Mouse (Mus musculus): ENCODE measurements at regions not wholly inside any gene's neighbourhood (a gene's known extent, or its start where the extent isn't known, plus 50 kb on each side); places are given as distances from the start of the nearest gene placed in this dataset.

DNA sequence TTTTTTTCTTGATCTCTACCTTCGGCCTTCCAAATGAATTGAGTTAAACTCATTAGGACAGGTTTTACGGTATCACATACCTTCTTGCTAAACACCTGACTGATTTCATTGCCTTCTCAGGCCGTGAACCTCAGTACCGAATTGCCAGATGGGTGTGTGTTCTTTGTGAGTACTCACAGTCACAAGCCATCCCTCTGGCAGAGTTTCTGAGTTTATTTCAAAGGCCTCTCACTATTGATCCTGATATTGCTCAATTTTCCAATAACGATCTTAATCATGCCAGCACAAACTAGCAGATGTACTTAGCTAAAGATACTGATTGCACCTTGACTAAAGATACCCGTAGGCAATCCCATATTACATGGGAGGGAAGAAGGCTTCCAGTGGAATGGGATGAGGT lies 178.4 kb upstream of the Egln3 start:
- DNase-seq: no peak

DNA sequence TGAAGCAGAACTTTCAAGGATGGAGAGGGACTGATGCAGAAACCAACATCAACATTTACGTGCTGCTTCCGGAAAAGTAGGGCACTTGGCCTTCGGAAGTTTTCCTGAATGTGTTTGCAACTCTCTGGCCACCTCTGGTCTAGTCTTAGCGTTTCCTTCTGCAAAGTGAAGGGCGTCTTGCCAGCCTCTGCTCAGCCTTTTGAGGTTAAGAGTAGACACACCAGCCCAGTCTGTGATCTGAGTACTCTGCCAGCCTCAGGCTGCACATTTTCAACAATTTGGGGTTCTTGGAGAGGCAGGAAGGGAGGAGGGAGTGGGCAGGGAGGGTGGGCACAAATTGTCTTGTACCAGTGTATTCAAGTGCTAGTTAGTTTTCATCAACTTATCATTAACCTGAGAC lies 176.7 kb upstream of the Egln3 start:
- no peak for DNase-seq

DNA sequence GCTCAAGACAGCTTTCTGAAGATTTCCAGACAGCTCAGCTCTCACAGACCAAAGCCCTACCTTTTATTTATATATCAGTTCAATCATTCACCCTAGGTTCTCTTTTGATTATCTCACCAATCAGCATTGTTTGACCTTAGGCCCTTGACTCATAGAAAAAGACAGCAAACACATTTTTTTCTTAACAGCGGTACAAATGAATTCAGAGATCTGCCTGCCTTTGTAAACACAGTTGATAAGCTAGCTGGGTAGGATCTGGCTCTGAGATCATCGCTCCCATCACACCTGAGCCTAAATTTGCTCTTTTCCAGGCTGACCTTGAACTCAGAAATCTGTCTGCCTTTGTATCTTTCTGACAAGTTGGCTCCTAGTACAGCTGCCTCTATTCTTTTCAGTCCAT lies 174.9 kb upstream of the Egln3 start:
- no peak for DNase-seq

DNA sequence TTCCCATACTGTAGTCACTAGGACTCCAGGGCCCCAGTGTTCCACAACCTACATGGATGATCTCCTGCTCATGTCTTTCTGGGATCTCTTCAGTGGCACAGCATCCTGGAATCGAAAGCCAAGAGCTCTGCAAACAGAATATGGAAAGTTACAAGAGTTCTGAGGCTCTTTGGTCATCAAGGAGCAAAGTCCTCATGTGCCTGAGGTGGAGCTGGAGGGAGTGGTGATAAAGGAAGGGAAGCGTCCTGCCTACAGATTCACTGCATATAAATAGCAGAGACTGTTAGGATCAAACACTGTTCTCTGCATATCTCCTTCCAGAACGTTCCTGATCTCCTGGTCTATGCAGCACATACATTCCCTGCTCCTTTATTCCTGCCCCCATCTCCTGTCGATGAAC lies 170.4 kb upstream of the Egln3 start:
- no peak for DNase-seq

DNA sequence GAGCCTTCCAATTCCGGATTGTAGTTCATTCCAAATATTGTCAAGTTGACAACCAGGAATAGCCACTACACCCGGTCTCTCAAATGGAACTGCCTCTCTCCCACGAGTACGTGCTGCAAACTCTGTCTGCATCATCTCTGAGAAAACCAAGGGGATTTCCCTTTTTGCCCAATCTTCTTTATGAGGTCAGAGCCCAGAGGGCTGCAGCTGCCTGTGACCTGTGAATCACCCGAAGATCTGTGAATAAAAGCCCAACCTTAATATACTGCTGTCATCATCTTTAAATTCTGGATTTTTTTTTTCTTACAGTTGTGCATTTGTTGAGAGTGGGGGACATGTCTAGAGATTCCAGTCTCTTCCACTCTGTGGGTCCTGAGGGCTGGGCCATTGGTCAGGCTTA lies 165.6 kb upstream of the Egln3 start:
- no peak for DNase-seq

DNA sequence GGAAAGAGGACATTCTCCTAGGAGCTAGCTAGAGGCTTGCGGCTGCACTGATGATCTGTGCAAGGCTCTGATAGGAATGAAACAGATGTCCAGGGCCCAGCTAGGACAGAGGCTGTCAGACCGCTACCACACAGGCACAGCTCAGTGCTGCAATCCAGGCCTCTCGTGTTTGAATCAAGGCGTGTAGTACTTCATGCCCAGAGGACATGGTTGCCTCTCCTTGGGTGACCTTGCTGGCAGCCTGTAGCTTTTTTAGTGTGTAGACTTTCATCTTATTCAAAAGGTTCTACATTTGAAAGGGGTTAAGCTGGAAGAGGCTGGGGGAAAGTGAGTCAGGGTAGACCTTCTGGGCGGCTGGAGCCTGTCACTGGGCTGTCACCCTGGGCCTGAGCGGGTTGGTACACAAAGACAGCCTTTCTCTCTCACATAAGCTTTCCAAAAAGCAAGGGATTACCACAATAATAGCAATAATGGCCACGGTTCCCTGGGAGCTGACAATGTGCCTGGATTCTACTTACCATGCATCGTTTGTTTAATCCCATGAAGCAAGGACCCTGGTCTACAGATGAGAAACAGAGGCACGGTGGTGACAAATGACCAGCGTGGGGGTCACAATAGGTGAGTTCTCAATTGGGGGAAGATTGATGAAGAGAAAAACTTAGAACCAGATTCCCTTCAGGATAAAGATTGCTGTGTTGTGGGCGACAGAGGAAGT lies 160.9 kb upstream of the Egln3 start:
- DNase-seq: peak; percentile 16

DNA sequence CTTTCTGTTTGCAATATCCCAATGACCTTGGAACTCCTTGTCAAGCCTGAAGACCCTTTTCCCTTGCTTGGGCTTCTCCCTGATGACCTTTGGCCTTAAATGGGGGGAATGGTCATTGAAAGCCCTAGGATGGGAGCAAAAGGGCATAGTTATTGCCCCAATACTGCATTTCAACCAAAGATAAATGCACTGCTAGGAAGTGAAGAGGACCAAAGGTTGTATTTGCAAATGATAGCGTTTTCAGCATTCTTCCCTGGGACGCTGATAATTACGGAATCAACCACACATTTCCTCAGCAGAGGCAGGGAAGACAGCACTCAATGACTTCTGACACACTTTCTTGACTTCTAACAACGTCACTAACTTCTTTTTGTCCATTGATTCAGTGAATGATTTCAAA lies 158.1 kb upstream of the Egln3 start:
- DNase-seq: no peak

DNA sequence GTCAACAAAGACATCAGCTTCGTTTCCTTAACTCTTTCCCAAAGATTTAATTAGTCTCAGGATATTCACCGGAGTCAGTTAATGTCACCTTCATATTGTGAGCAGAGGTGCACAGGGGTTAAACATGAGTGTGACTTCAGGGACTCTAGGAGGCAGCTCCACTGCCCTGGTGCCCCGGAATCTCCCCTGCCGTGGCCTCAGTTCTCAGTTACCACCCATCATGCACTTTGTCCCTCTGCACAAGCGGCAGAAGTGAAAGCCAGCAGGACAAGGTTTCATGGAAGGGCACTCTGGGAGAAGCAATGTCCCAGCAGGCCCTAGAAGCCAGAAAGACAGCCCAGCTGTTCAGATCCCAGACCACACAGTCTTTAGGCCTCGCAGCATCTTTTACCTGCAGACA lies 150.5 kb upstream of the Egln3 start:
- DNase-seq: peak; percentile 37

DNA sequence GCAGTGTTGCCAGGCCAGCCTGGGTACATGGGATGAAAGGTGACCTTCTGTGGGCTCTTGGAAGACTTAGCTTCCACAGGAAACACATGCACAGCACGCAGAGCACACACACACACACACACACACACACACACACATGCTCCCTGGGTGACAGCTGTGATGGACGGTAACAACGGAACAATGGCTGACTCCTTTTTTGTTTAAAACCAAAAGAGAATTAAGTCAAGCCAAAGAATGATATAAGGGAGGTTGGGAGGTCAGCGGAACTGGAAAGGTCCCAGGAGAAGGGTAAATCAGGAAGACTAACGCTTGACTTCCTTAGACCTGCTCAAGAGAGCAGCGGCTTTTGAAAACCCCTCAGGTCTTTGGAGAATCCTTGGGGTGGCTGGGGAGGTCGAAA lies 150.0 kb upstream of the Egln3 start:
- DNase-seq: peak; percentile 41

DNA sequence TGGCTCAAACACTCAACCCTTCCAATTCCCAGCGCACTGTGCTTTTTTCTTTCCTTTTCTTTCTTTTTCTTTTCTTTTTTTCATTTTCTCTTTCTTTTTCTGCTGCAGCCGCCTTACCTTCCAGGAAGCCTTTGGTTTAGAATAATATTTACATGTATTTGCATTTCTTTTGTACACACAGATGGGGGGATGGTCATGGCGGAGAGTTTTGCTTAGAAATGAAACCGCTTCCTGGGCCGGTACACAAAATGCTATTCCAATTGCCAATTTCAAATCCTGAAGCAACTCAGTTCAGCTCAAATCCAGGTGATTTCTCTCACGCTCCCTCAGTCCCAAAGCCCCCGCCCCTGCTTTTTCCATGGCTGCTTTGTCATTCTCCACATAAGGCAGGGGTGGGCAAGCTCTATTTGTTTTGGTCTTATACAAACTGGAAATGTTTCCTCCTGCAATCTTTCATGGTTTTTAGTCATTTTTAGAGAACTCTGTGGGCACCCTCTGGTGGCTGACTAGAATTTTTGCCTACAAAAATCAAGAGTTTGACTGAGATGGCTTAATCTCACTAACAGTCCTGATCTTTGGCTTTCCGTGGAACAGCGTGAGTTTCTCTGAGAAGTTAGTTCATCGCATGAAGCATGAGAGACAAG lies 149.4 kb upstream of the Egln3 start:
- DNase-seq: peak; percentile 36

DNA sequence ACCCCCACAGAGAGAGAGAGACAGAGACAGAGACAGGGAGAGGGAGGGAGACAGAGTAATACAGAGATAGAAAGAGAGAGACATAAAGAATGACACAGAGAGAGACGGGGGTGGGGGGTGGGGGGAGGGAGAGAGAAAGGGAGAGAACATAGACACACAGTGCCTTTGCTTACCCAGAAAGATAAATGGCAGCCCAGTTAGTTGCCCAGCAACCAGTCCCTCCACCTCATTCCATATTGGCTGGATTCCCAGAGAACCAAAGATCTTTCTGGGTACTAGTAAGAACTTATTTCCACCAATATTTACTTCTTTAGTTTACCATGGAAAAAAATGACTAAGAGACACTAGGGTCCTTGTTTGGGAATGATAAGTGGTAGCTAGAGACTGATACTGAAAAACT lies 146.6 kb upstream of the Egln3 start:
- no peak for DNase-seq

DNA sequence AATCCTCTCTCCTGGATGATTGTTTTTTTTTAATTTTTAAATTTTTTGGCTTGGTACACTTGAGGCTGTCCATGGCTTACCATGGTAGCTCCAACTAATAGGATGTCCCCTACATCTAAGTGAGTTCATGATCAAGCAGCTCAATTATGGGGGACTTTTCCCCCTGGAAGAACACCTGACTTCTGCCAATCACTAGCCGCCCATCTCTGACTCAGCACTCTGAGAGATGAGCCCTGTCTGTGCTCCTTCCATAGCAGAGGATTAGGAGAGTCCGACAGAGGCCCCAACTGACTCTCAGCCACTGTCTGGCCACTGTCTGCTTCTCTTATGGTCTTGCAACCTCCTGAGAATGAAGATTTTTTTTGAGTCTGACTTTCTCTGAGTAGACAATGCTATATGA lies 145.7 kb upstream of the Egln3 start:
- DNase-seq: no peak

DNA sequence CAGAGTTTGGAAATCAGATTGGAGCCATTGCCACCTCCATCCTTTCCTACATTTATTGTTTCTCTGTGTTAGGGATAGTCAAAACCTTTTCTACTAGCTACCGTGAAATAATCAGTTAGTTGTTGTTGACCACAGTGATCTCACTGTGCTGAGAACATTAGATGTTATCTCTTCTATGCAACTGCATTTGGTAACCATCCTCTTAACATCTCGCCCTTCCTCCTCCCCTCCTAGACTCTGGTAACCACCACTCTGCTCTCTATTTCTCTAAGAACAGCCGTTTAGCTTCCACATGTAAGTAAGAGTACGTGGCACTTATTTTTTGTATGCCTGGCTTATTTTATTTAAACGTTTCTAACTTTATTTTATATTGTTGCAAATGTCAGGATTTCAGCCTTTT lies 139.8 kb upstream of the Egln3 start:
- no peak for DNase-seq

DNA sequence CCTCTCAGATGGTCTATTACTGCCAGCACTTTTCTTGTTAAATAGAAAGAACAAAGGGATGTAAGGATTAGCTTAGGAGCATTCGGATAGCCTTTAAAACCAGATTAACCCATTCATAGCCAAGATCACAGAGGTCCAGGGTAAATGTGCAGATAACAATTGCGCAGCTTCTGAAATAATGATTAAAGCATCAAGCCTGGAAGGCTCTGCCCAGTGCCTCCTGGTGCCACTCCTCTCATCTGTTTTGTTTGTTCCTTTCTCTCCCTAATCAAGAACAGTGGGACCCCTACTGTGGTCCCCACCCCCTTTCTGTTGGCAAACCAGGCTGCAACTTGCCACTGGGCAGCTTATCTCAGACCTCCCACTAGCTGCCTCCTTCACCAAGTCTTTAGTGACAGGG lies 131.8 kb upstream of the Egln3 start:
- no peak for DNase-seq

DNA sequence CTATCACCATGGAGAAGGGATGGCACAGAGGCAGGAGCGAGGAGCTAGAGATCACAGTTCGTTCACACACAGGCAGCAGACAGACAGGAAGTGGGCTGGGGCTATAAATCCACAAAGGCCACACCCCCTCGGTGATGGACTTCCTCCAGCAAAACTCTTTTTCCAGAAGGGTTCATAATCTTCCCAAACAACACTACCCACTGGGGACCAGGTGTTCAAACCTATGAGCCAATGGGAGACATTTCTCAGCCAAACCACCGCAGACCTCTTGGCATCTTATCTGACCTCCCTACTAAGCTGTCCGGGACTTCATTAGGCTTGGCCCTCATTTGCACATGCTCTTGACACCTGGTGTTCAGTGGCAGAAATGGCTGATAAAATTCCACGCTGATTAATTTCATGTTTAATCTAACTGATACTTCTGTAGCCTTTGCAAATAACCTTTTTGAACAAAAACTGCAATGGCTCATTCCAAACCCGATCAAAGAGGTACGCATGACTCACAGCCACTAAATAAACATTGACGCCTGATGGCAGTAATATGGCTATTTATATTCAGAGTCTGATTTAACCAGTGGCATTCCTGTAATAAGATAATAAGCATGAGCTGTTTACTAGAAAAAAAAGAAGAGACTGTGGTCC lies 131.0 kb upstream of the Egln3 start:
- peak; percentile 26 for DNase-seq

DNA sequence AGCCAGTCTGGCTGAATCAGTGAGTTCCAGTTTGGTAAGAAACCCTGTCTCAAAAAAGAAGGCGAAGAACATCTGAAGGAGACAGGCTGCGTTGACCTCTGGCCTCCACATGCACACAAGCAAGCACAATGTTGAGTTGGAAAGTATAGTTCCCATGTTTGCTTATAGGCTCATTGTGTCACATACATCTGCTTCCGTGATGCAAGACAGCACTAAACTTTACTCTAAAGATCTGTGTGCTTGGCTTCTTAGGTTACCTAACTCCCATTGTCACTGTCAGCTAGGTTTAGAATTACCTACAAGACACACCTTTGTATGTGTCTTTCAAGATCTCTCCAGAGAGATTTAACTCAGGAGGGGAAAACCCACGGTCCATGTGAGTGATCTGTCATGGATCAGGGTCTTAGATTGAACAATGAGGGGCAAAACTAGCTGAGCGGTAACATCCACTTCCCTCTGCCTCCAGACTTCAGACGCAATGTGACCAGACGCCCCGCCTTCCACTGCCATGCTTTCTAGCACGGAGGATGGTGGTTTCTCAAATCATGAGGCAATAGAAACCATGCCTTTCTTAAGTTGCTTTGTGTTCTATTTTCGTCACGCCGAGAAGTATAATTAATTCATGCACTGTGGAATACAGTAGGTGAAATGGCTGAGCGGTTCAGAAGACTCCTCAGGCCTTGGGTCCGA lies 130.1 kb upstream of the Egln3 start:
- DNase-seq: no peak

DNA sequence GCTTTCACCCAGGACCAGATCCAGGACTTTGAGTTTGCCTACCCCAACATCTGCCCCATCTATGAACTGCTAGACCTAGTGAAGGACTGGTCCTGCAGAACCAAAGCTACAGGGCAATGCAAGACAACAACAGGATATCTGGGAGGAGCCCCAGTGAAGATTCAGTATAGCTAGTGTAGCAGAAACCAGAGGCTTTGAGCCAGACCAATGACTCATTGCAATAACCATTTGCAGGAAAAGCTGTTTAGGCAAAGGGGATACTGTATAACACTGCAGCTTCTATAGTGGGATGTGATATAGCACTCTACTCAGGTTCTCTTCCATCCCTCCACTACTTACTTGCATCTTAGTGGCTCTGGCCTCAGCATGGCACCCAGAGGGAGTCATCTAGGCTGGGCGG lies 123.8 kb upstream of the Egln3 start:
- DNase-seq: no peak

DNA sequence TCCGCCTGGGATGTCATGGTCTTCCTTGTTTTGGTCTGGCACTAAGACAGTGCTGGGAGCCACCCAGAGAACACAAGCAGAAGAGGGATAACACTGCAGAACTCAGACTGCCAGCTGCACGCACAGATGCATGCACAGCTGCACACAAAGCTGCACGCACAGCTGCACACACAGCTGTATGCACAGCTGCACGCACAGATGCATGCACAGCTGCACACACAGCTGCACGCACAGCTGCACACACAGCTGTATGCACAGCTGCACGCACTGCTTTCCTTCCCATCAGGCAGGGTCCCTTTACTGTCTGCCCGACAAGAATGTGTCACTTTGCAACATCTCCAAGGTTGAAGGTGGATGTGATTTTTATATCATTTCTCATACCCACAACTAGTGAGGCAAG lies 122.9 kb upstream of the Egln3 start:
- no peak for DNase-seq

DNA sequence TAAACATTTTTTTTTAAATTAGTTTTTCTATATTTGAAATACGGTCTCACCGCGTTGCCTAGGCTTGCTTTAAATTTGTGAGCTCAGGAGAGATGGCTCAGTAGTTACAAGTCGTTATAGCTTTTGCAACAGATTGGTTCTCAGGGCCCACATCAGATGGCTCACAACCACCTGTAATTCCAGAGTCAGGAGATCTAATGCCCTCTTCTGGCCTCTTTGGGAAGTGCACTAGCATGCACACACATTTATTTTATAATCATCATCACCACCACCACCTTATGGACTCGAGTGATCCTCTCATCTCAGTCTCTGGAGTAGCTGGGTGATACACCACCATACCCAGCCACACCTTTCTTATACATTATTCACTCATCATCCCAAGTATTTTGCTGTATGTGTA lies 116.9 kb upstream of the Egln3 start:
- no peak for DNase-seq

DNA sequence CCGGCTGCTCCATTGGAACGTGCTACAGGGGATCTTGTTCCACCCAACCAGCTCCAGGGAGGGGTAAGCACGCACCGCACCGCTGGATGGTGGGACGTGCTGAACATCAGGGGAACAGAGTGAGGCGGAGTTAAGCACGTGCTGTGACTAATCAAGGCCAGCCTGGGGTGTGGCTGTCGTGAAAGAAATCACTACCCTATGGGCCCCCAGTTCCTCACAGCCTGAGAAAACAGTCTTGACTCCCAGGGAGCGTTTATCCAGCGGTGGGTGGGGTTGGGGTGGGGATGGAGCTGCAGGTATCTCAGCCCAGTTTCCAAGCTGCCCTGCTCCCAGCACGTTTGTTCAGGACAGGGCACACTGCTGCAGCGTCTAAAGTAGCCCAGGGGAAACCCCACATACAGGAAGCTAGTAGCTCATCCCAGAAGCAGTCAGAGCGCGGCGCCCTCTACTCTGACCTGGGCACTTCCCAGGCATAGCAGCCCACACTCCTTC lies 113.4 kb upstream of the Egln3 start:
- DNase-seq: peak; percentile 72

DNA sequence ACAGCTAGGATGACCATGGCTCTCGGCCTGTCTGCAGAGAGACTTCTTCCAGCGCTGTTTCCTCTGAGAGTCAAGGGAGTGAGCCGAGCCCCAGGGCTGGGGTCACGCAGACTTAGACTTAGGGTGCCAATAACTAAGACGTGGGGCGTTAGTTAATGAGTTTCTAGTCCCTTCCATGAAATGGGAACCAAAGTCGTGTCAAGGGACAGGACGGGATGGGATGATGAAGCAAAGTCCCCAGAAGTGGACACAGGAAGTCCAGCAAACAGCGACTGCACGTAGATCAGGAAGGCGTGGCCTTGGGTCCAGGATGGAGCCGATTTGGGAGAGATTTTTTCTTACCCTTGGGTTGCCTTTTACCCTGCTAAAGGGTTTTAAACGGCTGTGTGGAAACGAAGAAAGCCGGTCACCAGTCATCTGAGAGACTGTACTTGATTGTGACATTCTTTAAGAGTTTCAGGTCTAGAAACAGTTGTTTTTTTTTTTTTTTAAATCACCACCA lies 112.5 kb upstream of the Egln3 start:
- no peak for DNase-seq

DNA sequence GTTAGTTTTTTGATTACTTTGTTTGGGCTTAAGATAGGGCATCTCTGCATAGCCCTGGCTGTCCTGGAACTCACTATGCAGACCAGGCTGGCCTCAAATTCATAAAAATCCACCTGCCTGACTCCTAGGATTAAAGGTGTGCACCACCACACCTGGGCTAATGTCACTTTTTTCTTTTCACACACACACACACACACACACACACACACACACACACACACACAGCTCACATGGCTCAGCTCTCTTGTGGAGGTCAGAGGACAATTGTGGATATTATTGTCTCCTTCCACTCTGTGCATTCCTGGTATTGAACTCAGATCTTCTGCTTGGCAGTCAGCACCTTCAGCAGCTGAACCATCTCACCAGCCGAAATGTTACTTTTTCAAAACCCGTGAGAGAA lies 110.5 kb upstream of the Egln3 start:
- DNase-seq: no peak

DNA sequence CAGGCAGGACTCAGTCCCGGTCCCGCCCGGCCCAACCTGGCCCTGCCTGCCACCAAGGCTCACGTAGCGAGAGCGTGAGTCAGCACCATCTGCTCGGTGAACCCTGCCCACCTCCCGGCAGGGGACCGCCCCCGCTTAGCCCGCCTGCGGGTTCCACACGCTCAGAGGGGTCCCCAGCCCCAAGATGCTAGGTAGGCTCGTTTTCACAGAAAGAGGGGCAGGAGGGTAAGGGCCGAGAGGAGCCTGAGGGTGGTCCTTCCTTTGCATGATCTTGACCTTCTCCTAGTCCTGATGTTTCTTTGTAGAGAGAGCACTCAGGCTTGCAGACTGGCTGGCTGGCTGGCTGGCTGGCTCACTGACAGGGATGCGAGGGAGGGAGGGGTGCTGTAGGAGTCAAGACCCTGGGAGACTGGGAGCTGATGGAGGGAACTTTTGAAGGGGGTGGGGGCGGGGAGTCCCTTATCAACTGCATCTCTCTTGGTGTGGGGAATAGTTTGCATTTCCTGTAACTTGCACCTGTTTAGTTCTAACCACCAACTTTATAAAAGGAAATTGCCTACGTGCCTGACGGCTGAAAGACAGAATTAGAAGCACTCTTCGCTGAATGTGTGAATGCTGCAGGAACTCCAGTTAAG lies 109.7 kb upstream of the Egln3 start:
- peak; percentile 67 for DNase-seq

All from embryo, embryonic 11 days (tissue).